22 mouse cellular contexts compared by ENCODE assay signal in genomic region chr2:84717357-84717756, GRCm38 (mm10). TPM values are rescaled to one million over a fixed set of nuclear protein-coding genes. Genes with fewer than 3 reads are reported as not detected.
A peak's percentile ranks its signal among the peaks of the same experiment; 100 is the strongest.
DNase-seq lines count a peak whose midpoint lies in the region; ATAC-seq and TF ChIP-seq lines count a peak whose summit lies in the region.
"Had no signal": no experiment of that assay in that cellular context is flagged by ENCODE, and none has a peak within 500 bp of the region (broad histone marks: within the 10 kb centered on the region; RNA-seq: fewer than 3 reads in every experiment).

No protein-coding gene starts in this region.

- peaks cover 22% of the 10 kb centered on the region for H3K79me2 ChIP-seq in myocyte (ENCODE audit: control insufficient read depth, insufficient read depth)

- peaks cover 7% of the 10 kb centered on the region for H3K4me1 ChIP-seq in heart, embryonic 11.5 days (ENCODE audit: control insufficient read depth, insufficient read depth, low read length)
- peaks cover 2% of the 10 kb centered on the region; the same call in 1 of the 2 replicates for H3K4me1 ChIP-seq in testis, adult 2 months (ENCODE audit: control insufficient read depth, insufficient read depth, low read length)
- H3K4me1 ChIP-seq in liver, embryonic 12.5 days, result peaks cover 49% of the 10 kb centered on the region

- no peak for ATAC-seq in heart, embryonic 11.5 days (replicated peaks; ENCODE audit: insufficient number of reproducible peaks, low FRiP score, low TSS enrichment)
- no peak for ATAC-seq in liver, embryonic 12.5 days
- ATAC-seq in granulocyte monocyte progenitor cell, adult 5-6 weeks (replicated peaks; ENCODE audit: poor library complexity, severe bottlenecking), result no peak
- ATAC-seq in activated CD4-positive, CD25-positive, alpha-beta regulatory T cell, adult 4 months, result no peak
- ATAC-seq: forebrain, embryonic 15.5 days had no signal

- WGBS in heart, embryonic 11.5 days (ENCODE audit: insufficient replicate concordance), result 94% methylated on average over 4 of the region's 4 CpGs
- 85% methylated on average over 4 of the region's 4 CpGs for WGBS in liver, embryonic 12.5 days (ENCODE audit: insufficient replicate concordance)

- H3K27me3 ChIP-seq in heart, embryonic 11.5 days (ENCODE audit: control insufficient read depth, insufficient read depth, low read length), result no peaks in the 10 kb centered on the region
- H3K27me3 ChIP-seq in testis, adult 2 months (ENCODE audit: control insufficient read depth, insufficient read depth, low read length), result no peaks in the 10 kb centered on the region
- H3K27me3 ChIP-seq in liver, embryonic 12.5 days (replicated peaks), result no peaks in the 10 kb centered on the region
- H3K27me3 ChIP-seq in myocyte (ENCODE audit: control insufficient read depth, insufficient read depth, insufficient read length), result no peaks in the 10 kb centered on the region
- H3K27me3 ChIP-seq: embryonic facial prominence, embryonic 12.5 days; forebrain, embryonic 15.5 days; hindbrain, embryonic 12.5 days; limb, embryonic 13.5 days; lung, embryonic 15.5 days; neural tube, embryonic 15.5 days had no signal

- no peak for TF ChIP-seq POLR2A in testis, adult 2 months (IDR thresholded peaks at IDR 0.05; ENCODE audit: control insufficient read depth, low read depth, low read length)
- no peak for TF ChIP-seq POLR2A in myocyte (IDR thresholded peaks at IDR 0.05; ENCODE audit: insufficient read length, low read depth)

- H3K9me3 ChIP-seq in heart, embryonic 11.5 days (replicated peaks; ENCODE audit: control insufficient read depth, low read length), result no peaks in the 10 kb centered on the region
- H3K9me3 ChIP-seq in liver, embryonic 12.5 days (replicated peaks), result no peaks in the 10 kb centered on the region
- H3K9me3 ChIP-seq: embryonic facial prominence, embryonic 12.5 days; forebrain, embryonic 15.5 days; hindbrain, embryonic 12.5 days; limb, embryonic 13.5 days; lung, embryonic 15.5 days; neural tube, embryonic 15.5 days had no signal

- no peak overlapping the region for H3K9ac ChIP-seq in heart, embryonic 11.5 days (ENCODE audit: low read depth, low read length)
- peak overlapping the region; percentile 96; the same call in 1 of the 2 replicates for H3K9ac ChIP-seq in liver, embryonic 12.5 days
- H3K9ac ChIP-seq: embryonic facial prominence, embryonic 12.5 days; forebrain, embryonic 15.5 days; hindbrain, embryonic 12.5 days; limb, embryonic 13.5 days; lung, embryonic 15.5 days; neural tube, embryonic 15.5 days had no signal

- no peak overlapping the region for H3ac ChIP-seq in myocyte (ENCODE audit: control insufficient read depth, insufficient read length)

- no peaks in the 10 kb centered on the region for H3K36me3 ChIP-seq in heart, embryonic 11.5 days (ENCODE audit: control insufficient read depth, insufficient read depth, low read length)
- no peaks in the 10 kb centered on the region for H3K36me3 ChIP-seq in testis, adult 2 months (ENCODE audit: control insufficient read depth, insufficient read depth, low read length)
- peaks cover 18% of the 10 kb centered on the region for H3K36me3 ChIP-seq in liver, embryonic 12.5 days
- peaks cover 5% of the 10 kb centered on the region for H3K36me3 ChIP-seq in myocyte (ENCODE audit: control insufficient read depth, insufficient read depth)

- H3K4me3 ChIP-seq in heart, embryonic 11.5 days (ENCODE audit: low read depth, low read length), result no peak overlapping the region
- peak overlapping the region; percentile 73 for H3K4me3 ChIP-seq in testis, adult 2 months (ENCODE audit: control insufficient read depth, low read depth, low read length)
- no peak overlapping the region for H3K4me3 ChIP-seq in liver, embryonic 12.5 days
- H3K4me3 ChIP-seq in myocyte, result no peak overlapping the region
- H3K4me3 ChIP-seq: embryonic facial prominence, embryonic 12.5 days; forebrain, embryonic 15.5 days; hindbrain, embryonic 12.5 days; limb, embryonic 13.5 days; lung, embryonic 15.5 days; neural tube, embryonic 15.5 days had no signal

- no peak overlapping the region for H3K4me2 ChIP-seq in heart, embryonic 11.5 days
- peak overlapping the region; percentile 83 for H3K4me2 ChIP-seq in liver, embryonic 12.5 days
- peak overlapping the region; percentile 98 for H3K4me2 ChIP-seq in myocyte (ENCODE audit: low read depth)
- H3K4me2 ChIP-seq: embryonic facial prominence, embryonic 12.5 days; forebrain, embryonic 15.5 days; hindbrain, embryonic 12.5 days; limb, embryonic 13.5 days; lung, embryonic 15.5 days; neural tube, embryonic 15.5 days had no signal

- H3K27ac ChIP-seq in heart, embryonic 11.5 days (ENCODE audit: low read depth, low read length), result no peak overlapping the region
- no peak overlapping the region for H3K27ac ChIP-seq in testis, adult 2 months (ENCODE audit: control insufficient read depth, insufficient read depth, low read depth, low read length)
- peak overlapping the region; percentile 98 for H3K27ac ChIP-seq in liver, embryonic 12.5 days
- H3K27ac ChIP-seq: embryonic facial prominence, embryonic 12.5 days; forebrain, embryonic 15.5 days; hindbrain, embryonic 12.5 days; limb, embryonic 13.5 days; lung, embryonic 15.5 days; neural tube, embryonic 15.5 days; stomach, postnatal 0 days had no signal

- DNase-seq in heart, adult 11 months, result peak; percentile 77
- DNase-seq in testis, postnatal 10 days (ENCODE audit: low spot score), result no peak
- DNase-seq: adrenal gland, postnatal 36 days; cerebellum, postnatal 25 days; gastrocnemius, postnatal 14 days; kidney, adult 18-20 months; kidney, postnatal 4 days; lung, postnatal 4 days; thymus, postnatal 14 days had no signal

- no peak for TF ChIP-seq CTCF in testis, adult 2 months (IDR thresholded peaks at IDR 0.05; ENCODE audit: control insufficient read depth, insufficient read depth, insufficient replicate concordance, low read depth, low read length)

TF ChIP-seq in myocyte, 11 proteins besides CTCF, POLR2A, EP300 and RAD21 (continues in another document):
- TF ChIP-seq TCF3 (IDR thresholded peaks at IDR 0.05; ENCODE audit: insufficient read length, low read depth), result no peak
- no peak for TF ChIP-seq CEBPB (IDR thresholded peaks at IDR 0.05; ENCODE audit: insufficient read depth, poor library complexity, severe bottlenecking)
- TF ChIP-seq REST (IDR thresholded peaks at IDR 0.05; ENCODE audit: insufficient read depth, insufficient read length), result no peak
- no peak for TF ChIP-seq E2F4 (IDR thresholded peaks at IDR 0.05; ENCODE audit: insufficient read depth)
- no peak for TF ChIP-seq MAX (IDR thresholded peaks at IDR 0.05; ENCODE audit: low read depth)
- no peak for TF ChIP-seq POLR2AphosphoS2 (IDR thresholded peaks at IDR 0.05; ENCODE audit: insufficient read length, low read depth)
- no peak for TF ChIP-seq USF1 (IDR thresholded peaks at IDR 0.05; ENCODE audit: low read depth)

RNA-seq across cellular contexts. Expression of gene Zdhhc5, which starts 2.4 kb away (rescaled TPM):
- 29.2 and 31.0 TPM in 2 replicates for polyA plus RNA-seq in heart, embryonic 11.5 days (2014; fragmentation: Nextera tagmentation; extraction: Ambion mirVana)
- 234 and 236 TPM in 2 replicates for polyA plus RNA-seq in testis, adult 2 months (2012; rRNA removed)
- polyA plus RNA-seq in liver, embryonic 12.5 days (2016; fragmentation: Nextera tagmentation; extraction: Ambion mirVana), result 28.1 and 29.3 TPM in 2 replicates
- polyA plus RNA-seq in myocyte (2012; fragmentation: generic; extraction: Trizol), result 36.3 TPM
- total RNA-seq in granulocyte monocyte progenitor cell, adult 5-6 weeks (2014; fragmentation: Nextera tagmentation), result 38.4 and 46.6 TPM in 2 replicates
- total RNA-seq in granulocyte monocyte progenitor cell, adult 5-6 weeks (2017), result 33.4 and 35.2 TPM in 2 replicates
- 10 to 100 TPM; 13.7 to 14.5 TPM for polyA plus RNA-seq in activated CD4-positive, CD25-positive, alpha-beta regulatory T cell, adult 4 months (2017; shearing (Covaris generic))

RNA-seq across cellular contexts. Expression of gene Clp1, which starts 9.8 kb away (rescaled TPM):
- 26.6 and 30.4 TPM in 2 replicates for polyA plus RNA-seq in heart, embryonic 11.5 days (2014; fragmentation: Nextera tagmentation; extraction: Ambion mirVana)
- polyA plus RNA-seq in testis, adult 2 months (2012; rRNA removed), result 27.6 and 32.8 TPM in 2 replicates
- 57.2 and 59.8 TPM in 2 replicates for polyA plus RNA-seq in liver, embryonic 12.5 days (2016; fragmentation: Nextera tagmentation; extraction: Ambion mirVana)
- polyA plus RNA-seq in myocyte (2012; fragmentation: generic; extraction: Trizol), result 7.1 TPM
- total RNA-seq in granulocyte monocyte progenitor cell, adult 5-6 weeks (2014; fragmentation: Nextera tagmentation), result 30.3 and 34.9 TPM in 2 replicates
- total RNA-seq in granulocyte monocyte progenitor cell, adult 5-6 weeks (2017), result 31.3 and 40.1 TPM in 2 replicates
- polyA plus RNA-seq in activated CD4-positive, CD25-positive, alpha-beta regulatory T cell, adult 4 months (2017; shearing (Covaris generic)), result 10 to 100 TPM; 47.4 to 47.7 TPM

RNA-seq across cellular contexts. Expression of gene Ypel4, which starts 16.5 kb away (rescaled TPM):
- 8.5 and 13.8 TPM in 2 replicates for polyA plus RNA-seq in heart, embryonic 11.5 days (2014; fragmentation: Nextera tagmentation; extraction: Ambion mirVana)
- 13.6 and 14.8 TPM in 2 replicates for polyA plus RNA-seq in testis, adult 2 months (2012; rRNA removed)
- polyA plus RNA-seq in liver, embryonic 12.5 days (2016; fragmentation: Nextera tagmentation; extraction: Ambion mirVana), result 49.8 and 52.1 TPM in 2 replicates
- 1.0 TPM for polyA plus RNA-seq in myocyte (2012; fragmentation: generic; extraction: Trizol)
- total RNA-seq in granulocyte monocyte progenitor cell, adult 5-6 weeks (2014; fragmentation: Nextera tagmentation), result not detected in 2 replicates
- total RNA-seq in granulocyte monocyte progenitor cell, adult 5-6 weeks (2017), result not detected in 2 replicates
- polyA plus RNA-seq in activated CD4-positive, CD25-positive, alpha-beta regulatory T cell, adult 4 months (2017; shearing (Covaris generic)), result 1 to 10 TPM in 1 of 2 experiments, under 1 TPM in 1; 0.64 to 1.1 TPM

RNA-seq across cellular contexts. Expression of gene Gm19426, which starts 26.1 kb away (rescaled TPM):
- polyA plus RNA-seq in heart, embryonic 11.5 days (2014; fragmentation: Nextera tagmentation; extraction: Ambion mirVana), result 6.6 and 6.9 TPM in 2 replicates
- polyA plus RNA-seq in testis, adult 2 months (2012; rRNA removed), result 0.21 and 0.26 TPM in 2 replicates
- 3.8 and 3.9 TPM in 2 replicates for polyA plus RNA-seq in liver, embryonic 12.5 days (2016; fragmentation: Nextera tagmentation; extraction: Ambion mirVana)
- polyA plus RNA-seq in myocyte (2012; fragmentation: generic; extraction: Trizol), result 3.0 TPM
- total RNA-seq in granulocyte monocyte progenitor cell, adult 5-6 weeks (2014; fragmentation: Nextera tagmentation), result not detected in 2 replicates
- total RNA-seq in granulocyte monocyte progenitor cell, adult 5-6 weeks (2017), result not detected in 2 replicates
- not detected for polyA plus RNA-seq in activated CD4-positive, CD25-positive, alpha-beta regulatory T cell, adult 4 months (2017; shearing (Covaris generic))

RNA-seq across cellular contexts. Expression of gene Tmx2, which starts 38.4 kb away (rescaled TPM):
- 144 and 175 TPM in 2 replicates for polyA plus RNA-seq in heart, embryonic 11.5 days (2014; fragmentation: Nextera tagmentation; extraction: Ambion mirVana)
- polyA plus RNA-seq in testis, adult 2 months (2012; rRNA removed), result 86.0 and 89.0 TPM in 2 replicates
- 86.3 and 88.8 TPM in 2 replicates for polyA plus RNA-seq in liver, embryonic 12.5 days (2016; fragmentation: Nextera tagmentation; extraction: Ambion mirVana)
- polyA plus RNA-seq in myocyte (2012; fragmentation: generic; extraction: Trizol), result 113 TPM
- total RNA-seq in granulocyte monocyte progenitor cell, adult 5-6 weeks (2014; fragmentation: Nextera tagmentation), result 36.2 and 48.2 TPM in 2 replicates
- 52.6 and 55.0 TPM in 2 replicates for total RNA-seq in granulocyte monocyte progenitor cell, adult 5-6 weeks (2017)
- 100 to 1,000 TPM; 108 to 124 TPM for polyA plus RNA-seq in activated CD4-positive, CD25-positive, alpha-beta regulatory T cell, adult 4 months (2017; shearing (Covaris generic))
